Mouse (Mus musculus): Measurements from ENCODE around the gene Plxnb3.

- TF ChIP-seq CTCF (IDR thresholded peaks at IDR 0.05; ENCODE audit: control insufficient read depth, insufficient read depth, low read length) (no peak), POLR2A (IDR thresholded peaks at IDR 0.05; ENCODE audit: borderline replicate concordance, control insufficient read depth, low read depth, low read length) (no peak)
Observed at GRCm38 (mm10) chrX:73718271-73718670, 38.6 kb upstream of the Plxnb3 start.
